Mouse (Mus musculus) liver, adult 2 months (tissue): Measurements from ENCODE around the gene Dync1h1.

Experiments used
- CTCF ChIP-seq: fragments of 200-500 bp; IDR thresholded peaks from 2 replicates; pipeline ENCODE4 v1.5.1; 2011; ENCODE audit warnings: low read depth, low read length, control low read depth
- POLR2A ChIP-seq: fragments of 200-500 bp; IDR thresholded peaks from 2 replicates; pipeline ENCODE4 v1.6.1; 2011; ENCODE audit warnings: low read length, control low read depth; ENCODE audit not compliant: insufficient read depth; ENCODE audit errors: extremely low read depth

GRCm38 (mm10) chr12:110553362-110553761 lies 47.9 kb upstream of the Dync1h1 start:
- TF ChIP-seq CTCF = no peak
- no peak for TF ChIP-seq POLR2A
